Mouse (Mus musculus) liver, embryonic 12.5 days (tissue): ENCODE results near the gene Bpifc. TPM values are rescaled to one million over a fixed set of nuclear protein-coding genes. Genes with fewer than 3 reads are reported as not detected.
"Not testable (repeated sequence)": the region's sequence is repeated elsewhere in the genome, so short reads cannot be mapped to it uniquely, and the experiment has no call there.

Experiments used
- ATAC-seq: fragments of 200-750 bp; cut with Nextera tagmentation; 2 replicates; pipeline ENCODE4 v1.8.0; 2017; ENCODE audit warnings: moderate number of reproducible peaks, mild to moderate bottlenecking, moderate library complexity
- H3K27ac ChIP-seq: fragments of 300-500 bp; sonication (generic); 2 replicates; pipeline ENCODE4 v1.5.1; 2016; ENCODE audit warnings: mild to moderate bottlenecking
- H3K27me3 ChIP-seq: fragments of 300-500 bp; sonication (generic); replicated peaks from 2 replicates; pipeline ENCODE4 v1.6.1; 2016; ENCODE audit warnings: mild to moderate bottlenecking, moderate library complexity
- H3K36me3 ChIP-seq: fragments of 300-500 bp; sonication (generic); 2 replicates; pipeline ENCODE4 v1.6.1; 2016; ENCODE audit warnings: mild to moderate bottlenecking, moderate library complexity
- H3K4me1 ChIP-seq: fragments of 300-500 bp; sonication (generic); 2 replicates; pipeline ENCODE4 v1.6.1; 2016
- H3K4me2 ChIP-seq: fragments of 300-500 bp; sonication (generic); 2 replicates; pipeline ENCODE4 v1.6.1; 2016; ENCODE audit warnings: mild to moderate bottlenecking, moderate library complexity
- H3K4me3 ChIP-seq: fragments of 300-500 bp; sonication (generic); 2 replicates; pipeline ENCODE4 v1.5.1; 2016; ENCODE audit warnings: mild to moderate bottlenecking, moderate library complexity
- H3K9ac ChIP-seq: fragments of 300-500 bp; sonication (generic); 2 replicates; pipeline ENCODE4 v1.6.1; 2016; ENCODE audit warnings: mild to moderate bottlenecking, moderate library complexity
- H3K9me3 ChIP-seq: fragments of 300-500 bp; sonication (generic); replicated peaks from 2 replicates; pipeline ENCODE4 v1.6.1; 2016; ENCODE audit warnings: mild to moderate bottlenecking, moderate library complexity
- WGBS: fragments of 180-500 bp; shearing (Covaris S2); methylation state at CpG from one replicate; pipeline ENCODE4 v1.1.7; 2016; ENCODE audit not compliant: insufficient replicate concordance; 5-methylcytosine and 5-hydroxymethylcytosine counted together
- polyA plus RNA-seq: library from polyadenylated mRNA; unstranded; fragments of >200 nt; fragmentation: Nextera tagmentation; extraction: Ambion mirVana; gene quantifications from 2 replicates; pipeline ENCODE4 v1.2.1, GENCODE M21; 2016

Gene Bpifc
- polyA plus RNA-seq, 1 experiment from 2014 or later = not detected

DNA sequence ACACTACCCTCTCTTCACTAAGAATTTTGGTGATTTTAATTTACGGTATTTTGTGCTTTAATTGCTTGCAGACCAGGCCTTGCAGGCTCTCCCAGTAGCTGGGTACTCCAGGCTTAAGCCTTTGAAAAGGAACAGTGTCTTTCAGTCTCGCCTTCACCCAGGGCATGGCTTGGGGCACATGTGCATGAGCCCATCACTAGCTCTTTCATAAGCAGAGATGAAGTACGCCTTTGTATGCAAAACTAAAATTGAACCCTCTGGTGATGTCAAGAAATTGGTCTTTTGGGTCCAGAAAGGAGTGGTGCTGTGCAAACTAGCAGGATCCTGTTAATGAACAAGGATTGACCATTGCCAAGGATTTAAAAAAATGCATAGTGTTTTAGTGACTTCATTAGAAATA lies 20.8 kb upstream of the Bpifc start:
- no peaks in the 10 kb centered on the region for H3K27me3 ChIP-seq
- no peak for ATAC-seq
- H3K4me3 ChIP-seq = no peak overlapping the region
- WGBS = 90% methylated on average over 3 of the region's 3 CpGs
- H3K4me2 ChIP-seq = no peak overlapping the region
- no peak overlapping the region for H3K27ac ChIP-seq
- H3K36me3 ChIP-seq = peaks cover 96% of the 10 kb centered on the region
- no peak overlapping the region for H3K9ac ChIP-seq
- peaks cover 25% of the 10 kb centered on the region for H3K4me1 ChIP-seq
- H3K9me3 ChIP-seq = no peaks in the 10 kb centered on the region

DNA sequence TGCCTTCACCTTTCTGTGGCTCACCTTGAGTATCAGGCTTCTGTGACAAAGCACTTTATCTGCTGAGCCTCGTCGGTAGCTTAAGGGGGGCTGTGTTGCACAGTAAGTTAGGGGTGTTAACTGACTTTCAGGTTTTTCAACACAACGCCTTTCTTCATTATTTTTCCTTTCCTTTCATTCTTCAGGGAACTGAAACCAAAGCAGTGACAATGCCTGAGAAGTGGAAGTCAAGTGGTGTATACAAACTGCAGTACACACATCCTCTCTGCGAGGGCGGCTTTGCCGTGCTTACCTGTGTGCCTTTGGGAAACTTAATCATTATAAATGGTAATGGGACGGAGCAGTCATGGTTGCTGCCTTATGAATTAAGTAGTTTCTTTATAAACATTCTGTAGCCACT lies 19.0 kb upstream of the Bpifc start:
- Histone ChIP-seq H3K27me3 (no peaks in the 10 kb centered on the region), H3K9ac (no peak overlapping the region), H3K36me3 (peaks cover 85% of the 10 kb centered on the region), H3K27ac (no peak overlapping the region), H3K9me3 (no peaks in the 10 kb centered on the region), H3K4me2 (no peak overlapping the region), H3K4me3 (no peak overlapping the region), H3K4me1 (peaks cover 38% of the 10 kb centered on the region)
- no peak for ATAC-seq
- WGBS = 88% methylated on average over 7 of the region's 7 CpGs

DNA sequence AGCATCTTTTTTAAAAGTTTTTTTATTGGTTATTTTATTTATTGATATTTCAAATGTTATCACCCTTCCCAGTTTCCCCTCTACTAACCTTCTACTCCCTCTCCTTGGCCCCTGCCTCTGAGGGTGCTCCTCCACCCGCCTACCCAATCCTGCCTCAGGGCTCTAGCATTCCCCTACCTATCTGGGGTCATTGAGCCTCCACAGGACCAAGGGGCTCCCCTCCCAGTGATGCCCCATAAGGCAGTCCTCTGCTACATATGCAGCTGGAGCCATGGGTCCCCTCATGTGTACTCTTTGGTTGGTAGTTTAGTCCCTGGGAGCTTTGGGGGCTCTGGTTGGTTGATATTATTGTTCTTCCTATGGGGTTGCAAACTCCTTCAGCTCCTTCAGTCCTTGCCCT lies 15.1 kb upstream of the Bpifc start:
- peaks cover 62% of the 10 kb centered on the region for H3K36me3 ChIP-seq
- WGBS = 40% methylated on average over 1 of the region's 1 CpGs

DNA sequence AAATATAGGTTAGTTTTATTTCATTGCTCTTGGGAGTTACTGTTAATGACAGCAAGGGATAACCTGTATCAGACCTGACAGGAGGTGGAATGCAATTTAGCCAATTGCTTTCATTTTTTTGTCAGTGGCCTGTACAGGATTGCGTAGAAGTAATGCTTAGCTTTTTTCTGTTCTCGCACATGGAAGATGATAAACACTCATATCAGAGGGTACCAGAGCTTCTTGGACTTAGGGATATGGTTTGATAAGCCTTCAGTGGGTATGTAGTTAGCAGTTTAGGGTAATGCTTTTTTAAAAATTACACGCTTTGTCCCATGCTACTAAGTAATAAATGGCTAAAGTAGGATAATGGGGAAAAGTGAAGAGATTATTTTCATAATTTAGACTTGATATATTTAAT lies 14.7 kb upstream of the Bpifc start:
- peak; percentile 86 for ATAC-seq
- peak overlapping the region; percentile 33 for H3K4me3 ChIP-seq
- no peaks in the 10 kb centered on the region for H3K9me3 ChIP-seq
- peak overlapping the region; percentile 59; the same call in 1 of the 2 replicates for H3K9ac ChIP-seq
- H3K4me1 ChIP-seq = peaks cover 56% of the 10 kb centered on the region
- 13% methylated on average over 3 of the region's 3 CpGs for WGBS
- H3K27me3 ChIP-seq = no peaks in the 10 kb centered on the region
- H3K4me2 ChIP-seq = peak overlapping the region; percentile 75
- peak overlapping the region; percentile 96 for H3K27ac ChIP-seq
- H3K36me3 ChIP-seq = peaks cover 57% of the 10 kb centered on the region

More for the DNA sequence above, 15.1 kb upstream of the Bpifc start:
- H3K4me2 ChIP-seq = peak overlapping the region; percentile 75
- not testable (repeated sequence) for H3K9me3 ChIP-seq, H3K27me3 ChIP-seq
- peak overlapping the region; percentile 77 for H3K9ac ChIP-seq
- H3K27ac ChIP-seq = peak overlapping the region; percentile 92
- ATAC-seq = peak; percentile 60
- peaks cover 54% of the 10 kb centered on the region for H3K4me1 ChIP-seq
- peak overlapping the region; percentile 44 for H3K4me3 ChIP-seq

DNA sequence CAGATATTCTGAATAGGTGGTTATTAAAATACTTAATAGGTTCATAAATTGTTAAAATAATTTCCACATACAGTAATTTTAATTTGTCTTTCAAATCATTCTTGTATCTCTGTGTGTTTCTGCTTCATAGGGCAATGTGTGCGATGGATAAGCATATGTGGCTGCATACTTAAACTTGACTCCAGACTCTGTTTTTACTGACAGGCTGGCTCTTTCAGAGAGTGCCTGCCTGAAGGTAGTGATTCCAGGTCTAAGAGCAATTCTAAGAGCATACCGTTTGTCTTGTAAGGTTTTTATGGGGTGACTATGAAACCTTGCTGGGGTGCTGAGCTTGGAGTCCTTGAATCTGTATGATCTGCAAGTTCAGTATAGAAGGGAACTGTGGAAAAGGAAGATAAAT lies 14.2 kb upstream of the Bpifc start:
- Histone ChIP-seq H3K4me2 (peak overlapping the region; percentile 75), H3K4me1 (peaks cover 61% of the 10 kb centered on the region), H3K4me3 (peak overlapping the region; percentile 33), H3K9me3 (no peaks in the 10 kb centered on the region), H3K27ac (peak overlapping the region; percentile 96), H3K36me3 (peaks cover 53% of the 10 kb centered on the region), H3K27me3 (no peaks in the 10 kb centered on the region), H3K9ac (peak overlapping the region; percentile 59; the same call in 1 of the 2 replicates)
- WGBS = 42% methylated on average over 2 of the region's 2 CpGs
- peak; percentile 40 for ATAC-seq

DNA sequence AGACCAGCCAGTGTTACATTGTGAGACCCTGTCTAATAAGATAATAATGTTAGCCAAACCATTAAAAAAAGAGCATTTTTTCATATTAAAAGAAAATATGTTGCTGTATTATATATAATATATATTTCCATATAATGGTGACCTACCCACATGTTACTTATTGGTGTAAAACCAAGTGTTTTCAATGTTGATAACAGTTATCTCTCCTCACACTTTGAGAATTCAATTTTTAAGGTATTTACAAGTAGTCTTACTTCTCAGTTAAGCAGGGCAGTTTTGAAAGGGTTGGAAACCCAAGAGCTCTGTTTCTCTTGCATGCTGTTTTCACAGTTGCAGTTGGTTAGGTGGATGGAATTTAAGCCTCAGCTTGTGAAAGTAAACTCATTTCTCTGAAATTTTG lies 11.5 kb upstream of the Bpifc start:
- ATAC-seq = no peak
- peak overlapping the region; percentile 77 for H3K4me2 ChIP-seq
- H3K27me3 ChIP-seq = peaks cover 8% of the 10 kb centered on the region; the same call in 1 of the 2 replicates
- no peaks in the 10 kb centered on the region for H3K9me3 ChIP-seq
- H3K9ac ChIP-seq = peak overlapping the region; percentile 89
- H3K4me3 ChIP-seq = peak overlapping the region; percentile 84
- peaks cover 26% of the 10 kb centered on the region for H3K36me3 ChIP-seq
- peak overlapping the region; percentile 92 for H3K27ac ChIP-seq
- H3K4me1 ChIP-seq = peaks cover 52% of the 10 kb centered on the region

DNA sequence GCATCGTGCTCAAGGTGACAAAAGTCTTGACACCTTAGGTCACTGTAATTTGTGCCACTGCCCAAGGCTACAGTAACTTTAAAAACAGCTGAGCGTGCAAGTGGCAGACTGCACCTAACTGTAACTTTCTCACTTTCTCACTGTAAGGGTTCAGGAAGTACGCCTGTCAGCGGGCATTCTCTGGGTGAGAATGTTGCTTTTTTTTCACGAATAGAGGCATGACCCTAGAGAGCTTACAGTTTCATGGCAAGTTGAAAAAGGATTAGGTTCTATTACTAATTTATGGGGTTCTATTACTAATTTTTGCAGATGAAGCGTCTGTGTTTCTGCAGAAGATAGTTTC lies 10.8 kb upstream of the Bpifc start:
- peaks cover 45% of the 10 kb centered on the region for H3K4me1 ChIP-seq
- no peak for ATAC-seq
- H3K27ac ChIP-seq = peak overlapping the region; percentile 92
- H3K36me3 ChIP-seq = peaks cover 20% of the 10 kb centered on the region
- WGBS = under 1% methylated on average over 6 of the region's 6 CpGs
- H3K9me3 ChIP-seq = no peaks in the 10 kb centered on the region
- H3K4me2 ChIP-seq = peak overlapping the region; percentile 77
- H3K9ac ChIP-seq = peak overlapping the region; percentile 89
- peaks cover 8% of the 10 kb centered on the region; the same call in 1 of the 2 replicates for H3K27me3 ChIP-seq
- peak overlapping the region; percentile 84 for H3K4me3 ChIP-seq

DNA sequence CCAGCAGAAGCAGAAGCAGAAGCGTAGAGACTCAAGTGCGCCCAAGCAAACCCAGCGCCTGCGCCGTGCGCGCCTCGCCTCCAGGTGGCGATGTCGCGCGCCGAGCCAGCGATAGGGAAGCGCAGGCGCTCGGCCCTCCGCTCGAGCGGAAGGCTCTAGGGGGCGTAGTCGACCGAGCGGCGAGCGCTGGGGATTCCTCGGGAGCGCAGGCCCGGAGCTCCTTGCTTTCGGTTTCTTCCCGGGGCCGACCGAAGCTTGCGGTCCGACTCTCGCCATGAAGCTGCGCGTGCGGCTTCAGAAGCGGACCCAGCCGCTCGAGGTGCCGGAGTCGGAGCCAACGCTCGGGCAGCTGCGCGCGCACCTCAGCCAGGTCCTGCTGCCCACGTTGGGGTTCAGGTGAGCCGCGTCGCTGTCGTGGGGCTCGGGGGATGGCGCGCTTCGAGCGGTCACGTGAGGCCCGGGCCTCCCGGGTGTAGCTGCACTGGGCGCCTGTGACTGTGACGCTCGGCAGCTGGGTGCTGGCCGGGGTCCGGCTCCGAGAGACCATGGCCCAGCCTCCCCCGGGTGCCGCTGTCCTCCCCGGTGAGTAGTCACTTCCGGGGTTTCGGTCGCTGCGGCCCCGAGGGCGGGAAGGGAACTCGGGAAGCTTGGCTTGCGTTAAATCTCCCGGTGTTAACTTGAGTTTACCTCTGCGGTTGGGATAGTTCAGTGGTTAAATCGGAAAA lies 10.2 kb upstream of the Bpifc start, which contains the start of gene Fbxo7:
Gene Fbxo7, plus strand, starts transcription at position 224 of the 725 bp plus-strand sequence.
- H3K9ac ChIP-seq = peak within 1 kb of the TSS; percentile 89
- peaks cover 39% of the 10 kb centered on the region for H3K4me1 ChIP-seq
- H3K4me3 ChIP-seq = peak within 1 kb of the TSS; percentile 84
- ATAC-seq = peak; percentile 82
- peaks cover 8% of the 10 kb centered on the region; the same call in 1 of the 2 replicates for H3K27me3 ChIP-seq
- H3K36me3 ChIP-seq = peaks cover 16% of the 10 kb centered on the region
- H3K9me3 ChIP-seq = no peaks in the 10 kb centered on the region
- H3K27ac ChIP-seq = peak within 1 kb of the TSS; percentile 92
- peak within 1 kb of the TSS; percentile 77 for H3K4me2 ChIP-seq
- under 1% methylated on average over 82 of the region's 82 CpGs for WGBS

DNA sequence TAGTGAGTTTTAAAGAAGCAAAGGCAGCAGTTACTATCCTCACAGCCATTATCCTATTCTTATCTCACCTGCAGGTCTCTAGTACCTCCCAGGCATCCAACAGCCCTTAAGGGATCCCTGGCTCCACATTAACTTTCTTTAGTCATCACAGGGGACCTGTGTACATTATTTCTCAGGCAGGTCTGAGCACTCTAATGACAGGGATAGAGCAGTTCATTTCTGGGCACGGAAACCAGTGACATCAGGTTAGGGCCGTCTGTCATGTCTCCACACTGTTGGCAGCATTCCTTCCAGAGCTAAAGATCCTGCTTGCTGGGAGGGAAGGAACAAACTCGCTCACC lies 9.7 kb upstream of the Bpifc start:
- Histone ChIP-seq H3K4me2 (peak overlapping the region; percentile 77), H3K36me3 (peaks cover 14% of the 10 kb centered on the region), H3K9ac (peak overlapping the region; percentile 89), H3K27me3 (peaks cover 8% of the 10 kb centered on the region; the same call in 1 of the 2 replicates), H3K4me3 (peak overlapping the region; percentile 84), H3K9me3 (no peaks in the 10 kb centered on the region), H3K27ac (no peak overlapping the region), H3K4me1 (peaks cover 37% of the 10 kb centered on the region)
- 2% methylated on average over 3 of the region's 3 CpGs for WGBS
- ATAC-seq = peak; percentile 11

DNA sequence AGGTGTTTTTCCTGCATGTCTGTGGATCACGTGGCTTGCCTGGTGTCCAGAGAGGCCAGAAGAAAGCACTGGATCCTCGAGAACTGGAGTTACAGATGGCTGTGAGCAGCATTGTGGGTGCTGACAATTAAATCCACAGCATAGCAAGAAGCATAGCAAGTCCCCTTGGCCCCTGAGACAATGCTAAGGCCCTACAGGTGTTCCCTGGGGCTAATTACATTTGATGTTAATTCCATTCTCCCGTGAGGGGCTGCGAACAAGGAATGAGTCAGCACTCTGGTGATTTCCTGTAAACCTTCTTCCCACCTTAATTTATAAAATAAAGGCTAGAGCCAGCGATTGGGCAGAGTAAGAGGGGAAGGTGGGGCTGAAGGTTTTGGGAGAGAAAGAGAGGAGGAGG lies 7.1 kb upstream of the Bpifc start:
- no peak overlapping the region for H3K27ac ChIP-seq
- H3K9me3 ChIP-seq = no peaks in the 10 kb centered on the region
- ATAC-seq = no peak
- peaks cover 15% of the 10 kb centered on the region; the same call in 1 of the 2 replicates for H3K27me3 ChIP-seq
- H3K4me3 ChIP-seq = no peak overlapping the region
- WGBS = 29% methylated on average over 5 of the region's 5 CpGs
- H3K4me1 ChIP-seq = peaks cover 14% of the 10 kb centered on the region
- H3K36me3 ChIP-seq = no peaks in the 10 kb centered on the region
- no peak overlapping the region for H3K9ac ChIP-seq
- H3K4me2 ChIP-seq = no peak overlapping the region

DNA sequence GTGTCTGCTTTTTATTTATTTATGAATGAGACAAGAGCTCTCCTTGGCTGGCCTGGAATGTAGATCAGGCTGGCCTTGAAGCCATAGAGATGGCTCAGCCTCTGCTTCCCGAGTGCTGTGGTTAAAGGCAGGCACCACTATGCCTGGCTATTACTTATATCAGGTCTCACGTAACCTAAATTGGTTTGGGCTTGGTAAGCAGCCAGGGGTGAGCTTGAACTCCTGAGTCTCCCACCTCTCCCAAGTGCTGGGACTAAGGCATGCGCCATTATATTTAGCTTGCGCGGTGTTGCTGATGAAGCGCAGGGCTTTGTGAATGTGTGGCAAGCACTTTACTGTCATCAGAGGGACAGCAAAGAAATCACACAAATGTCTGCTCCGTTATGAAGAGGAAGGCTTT lies 6.1 kb upstream of the Bpifc start:
- no peak for ATAC-seq
- Histone ChIP-seq H3K9me3 (no peaks in the 10 kb centered on the region), H3K4me2 (no peak overlapping the region), H3K4me3 (no peak overlapping the region), H3K9ac (no peak overlapping the region), H3K36me3 (no peaks in the 10 kb centered on the region), H3K27me3 (peaks cover 15% of the 10 kb centered on the region; the same call in 1 of the 2 replicates), H3K4me1 (peaks cover 8% of the 10 kb centered on the region), H3K27ac (no peak overlapping the region)
- whole genome bisulfite sequencing = 84% methylated on average over 7 of the region's 7 CpGs

DNA sequence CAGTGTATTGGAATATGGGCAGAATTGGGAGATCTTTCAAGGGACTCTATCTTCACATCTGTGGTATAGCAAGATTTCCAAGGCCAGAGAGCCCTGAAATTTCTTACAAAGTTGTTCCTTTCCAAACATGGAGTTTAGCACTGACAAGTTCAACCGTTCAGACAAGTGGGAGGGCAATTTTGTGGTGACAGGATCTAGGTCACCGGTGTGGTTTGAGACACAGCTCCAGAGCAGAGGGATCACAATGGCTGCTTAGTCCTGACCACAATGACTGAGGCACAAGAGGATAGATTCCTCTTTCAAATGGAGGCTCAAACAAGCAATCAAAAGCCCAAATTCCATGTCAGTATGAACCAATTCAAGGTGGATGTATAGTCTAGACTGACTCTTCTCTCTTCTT lies 523 bp downstream of the Bpifc start:
- no peak for ATAC-seq
- H3K4me3 ChIP-seq = no peak overlapping the region
- no peak overlapping the region for H3K9ac ChIP-seq
- H3K4me1 ChIP-seq = no peaks in the 10 kb centered on the region
- no peak overlapping the region for H3K4me2 ChIP-seq
- H3K36me3 ChIP-seq = no peaks in the 10 kb centered on the region
- 0 out of 2 replicates have a peak, but pooled peaks cover 5% of the 10 kb centered on the region for H3K27me3 ChIP-seq
- no peak overlapping the region for H3K27ac ChIP-seq
- no peaks in the 10 kb centered on the region for H3K9me3 ChIP-seq
- WGBS = 16% methylated on average over 2 of the region's 2 CpGs
